Mouse (Mus musculus) kidney, embryonic 16.5 days (tissue): Measurements from ENCODE around the gene Tgm2. TPM values are rescaled to one million over a fixed set of nuclear protein-coding genes. Genes with fewer than 3 reads are reported as not detected.
A peak's percentile ranks its signal among the peaks of the same experiment; 100 is the strongest.

Experiments
- ATAC-seq: fragments of 200-750 bp; cut with Nextera tagmentation; 2 replicates; pipeline ENCODE4 v1.8.0; 2017; ENCODE audit warnings: moderate TSS enrichment; ENCODE audit not compliant: low FRiP score, low TSS enrichment
- H3K27ac ChIP-seq: fragments of 300-500 bp; sonication (generic); 2 replicates; pipeline ENCODE4 v1.5.1; 2014; ENCODE audit warnings: low read length
- H3K27me3 ChIP-seq: fragments of 300-500 bp; sonication (generic); 2 replicates; pipeline ENCODE4 v1.6.1; 2014; ENCODE audit warnings: low read length, control low read depth, mixed read lengths; ENCODE audit not compliant: insufficient read depth
- H3K36me3 ChIP-seq: fragments of 300-500 bp; sonication (generic); 2 replicates; pipeline ENCODE4 v1.6.1; 2014; ENCODE audit warnings: low read length, control low read depth, mixed read lengths; ENCODE audit not compliant: insufficient read depth
- H3K4me1 ChIP-seq: fragments of 300-500 bp; sonication (generic); 2 replicates; pipeline ENCODE4 v1.6.1; 2014; ENCODE audit warnings: low read length, control low read depth, mixed read lengths; ENCODE audit not compliant: insufficient read depth
- H3K4me2 ChIP-seq: fragments of 300-500 bp; sonication (generic); replicated peaks from 2 replicates; pipeline ENCODE4 v1.6.1; 2014; ENCODE audit warnings: low read depth, low read length
- H3K4me3 ChIP-seq: fragments of 300-500 bp; sonication (generic); 2 replicates; pipeline ENCODE4 v1.5.1; 2014; ENCODE audit warnings: mild to moderate bottlenecking, low read length
- H3K9ac ChIP-seq: fragments of 300-500 bp; sonication (generic); replicated peaks from 2 replicates; pipeline ENCODE4 v1.6.1; 2014; ENCODE audit warnings: low read length
- H3K9me3 ChIP-seq: fragments of 300-500 bp; sonication (generic); 2 replicates; pipeline ENCODE4 v1.6.1; 2016; ENCODE audit warnings: low read length, control low read depth
- WGBS: fragments of 180-500 bp; shearing (Covaris S2); extraction: QIAGEN DNeasy Blood & Tissue Kit; methylation state at CpG from one replicate; pipeline ENCODE4 v1.1.7; 2014; 5-methylcytosine and 5-hydroxymethylcytosine counted together
- polyA plus RNA-seq: library from polyadenylated mRNA; unstranded; fragments of >200 nt; fragmentation: Nextera tagmentation; extraction: Ambion mirVana; gene quantifications from 2 replicates; pipeline ENCODE4 v1.2.1, GENCODE M21; 2015

Tgm2 gene
- polyA plus RNA-seq, 1 experiment from 2014 or later = 48.3 TPM

- no peak for ATAC-seq
- Histone ChIP-seq H3K9me3 (no peaks in the 10 kb centered on the region), H3K9ac (no peak overlapping the region), H3K4me2 (no peak overlapping the region), H3K36me3 (no peaks in the 10 kb centered on the region), H3K27ac (peak overlapping the region; percentile 18; the same call in 1 of the 2 replicates), H3K4me1 (peaks cover 35% of the 10 kb centered on the region), H3K27me3 (no peaks in the 10 kb centered on the region), H3K4me3 (no peak overlapping the region)
- whole genome bisulfite sequencing = 74% methylated on average over 6 of the region's 6 CpGs
Measured at GRCm38 (mm10) chr2:158169351-158169750, 23.1 kb upstream of the Tgm2 start.

GRCm38 (mm10) chr2:158168741-158169211, 22.5 kb upstream of the Tgm2 start:
- Histone ChIP-seq H3K9ac (no peak overlapping the region), H3K4me3 (no peak overlapping the region), H3K9me3 (no peaks in the 10 kb centered on the region), H3K4me1 (peaks cover 34% of the 10 kb centered on the region), H3K27ac (no peak overlapping the region), H3K27me3 (no peaks in the 10 kb centered on the region), H3K4me2 (no peak overlapping the region), H3K36me3 (no peaks in the 10 kb centered on the region)
- 51% methylated on average over 8 of the region's 8 CpGs for WGBS
- peak; percentile 29; the same call in 1 of the 2 replicates for ATAC-seq

DNA sequence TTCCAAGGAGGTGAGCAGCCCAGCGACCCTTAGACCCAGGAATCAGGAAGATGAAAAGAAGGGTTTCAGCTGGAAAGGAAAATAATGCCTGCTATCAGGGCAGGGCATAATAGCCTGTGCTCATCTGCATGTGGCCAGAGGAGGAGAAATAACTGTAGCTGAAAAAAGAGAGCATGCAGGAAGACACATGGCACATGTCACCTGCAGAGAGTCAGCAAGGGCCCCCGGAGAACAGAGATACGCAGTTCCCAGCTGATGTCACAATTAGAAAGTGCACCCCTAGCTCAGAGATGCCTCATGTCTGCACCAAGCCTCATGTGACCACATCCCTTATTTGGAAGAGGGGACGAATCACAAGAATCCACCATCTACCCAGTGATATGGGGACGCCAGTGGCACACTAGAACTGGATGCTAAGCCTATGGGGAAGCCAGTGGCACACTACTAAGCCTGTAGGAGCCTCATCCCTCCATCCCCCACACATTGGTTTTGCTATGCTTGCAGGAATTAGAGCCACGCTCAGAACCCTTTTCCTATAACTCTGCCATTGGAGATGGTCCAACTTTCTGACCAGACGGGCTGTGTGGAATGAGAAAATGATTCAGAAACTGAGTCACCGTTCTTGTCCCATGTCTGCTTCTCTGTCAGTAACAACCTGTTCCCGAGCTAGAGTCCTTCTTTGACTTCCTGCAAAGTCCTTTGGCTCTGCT, 21.4 kb upstream of the Tgm2 start:
- peaks cover 41% of the 10 kb centered on the region for H3K4me1 ChIP-seq
- H3K36me3 ChIP-seq = no peaks in the 10 kb centered on the region
- ATAC-seq = no peak
- H3K27me3 ChIP-seq = no peaks in the 10 kb centered on the region
- 61% methylated on average over 9 of the region's 9 CpGs for WGBS
- H3K4me3 ChIP-seq = no peak overlapping the region
- H3K4me2 ChIP-seq = no peak overlapping the region
- H3K9ac ChIP-seq = no peak overlapping the region
- no peak overlapping the region for H3K27ac ChIP-seq
- no peaks in the 10 kb centered on the region for H3K9me3 ChIP-seq

- peak; percentile 26; the same call in 1 of the 2 replicates for ATAC-seq
Measured at GRCm38 (mm10) chr2:158166628-158167027, 20.4 kb upstream of the Tgm2 start.

GRCm38 (mm10) chr2:158165776-158166175, 19.5 kb upstream of the Tgm2 start:
- H3K27ac ChIP-seq = peak overlapping the region; percentile 72
- ATAC-seq = peak; percentile 18; the same call in 1 of the 2 replicates
- H3K9me3 ChIP-seq = no peaks in the 10 kb centered on the region
- WGBS = 59% methylated on average over 4 of the region's 4 CpGs
- no peaks in the 10 kb centered on the region for H3K36me3 ChIP-seq
- no peak overlapping the region for H3K4me2 ChIP-seq
- no peaks in the 10 kb centered on the region for H3K27me3 ChIP-seq
- H3K9ac ChIP-seq = no peak overlapping the region
- peaks cover 41% of the 10 kb centered on the region for H3K4me1 ChIP-seq
- no peak overlapping the region for H3K4me3 ChIP-seq

More at GRCm38 (mm10) chr2:158166628-158167027, 20.4 kb upstream of the Tgm2 start:
- H3K4me3 ChIP-seq = no peak overlapping the region
- peaks cover 41% of the 10 kb centered on the region for H3K4me1 ChIP-seq
- no peak overlapping the region for H3K9ac ChIP-seq
- H3K36me3 ChIP-seq = no peaks in the 10 kb centered on the region
- no peaks in the 10 kb centered on the region for H3K9me3 ChIP-seq
- peak overlapping the region; percentile 77 for H3K27ac ChIP-seq
- H3K27me3 ChIP-seq = no peaks in the 10 kb centered on the region
- H3K4me2 ChIP-seq = no peak overlapping the region
- WGBS = 54% methylated on average over 7 of the region's 7 CpGs

GRCm38 (mm10) chr2:158163034-158163433, 16.8 kb upstream of the Tgm2 start:
- peaks cover 39% of the 10 kb centered on the region for H3K4me1 ChIP-seq
- H3K27me3 ChIP-seq = no peaks in the 10 kb centered on the region
- no peak overlapping the region for H3K4me2 ChIP-seq
- H3K27ac ChIP-seq = no peak overlapping the region
- no peaks in the 10 kb centered on the region for H3K36me3 ChIP-seq
- no peaks in the 10 kb centered on the region for H3K9me3 ChIP-seq
- ATAC-seq = no peak
- 29% methylated on average over 6 of the region's 6 CpGs for WGBS
- H3K4me3 ChIP-seq = no peak overlapping the region
- H3K9ac ChIP-seq = no peak overlapping the region

DNA sequence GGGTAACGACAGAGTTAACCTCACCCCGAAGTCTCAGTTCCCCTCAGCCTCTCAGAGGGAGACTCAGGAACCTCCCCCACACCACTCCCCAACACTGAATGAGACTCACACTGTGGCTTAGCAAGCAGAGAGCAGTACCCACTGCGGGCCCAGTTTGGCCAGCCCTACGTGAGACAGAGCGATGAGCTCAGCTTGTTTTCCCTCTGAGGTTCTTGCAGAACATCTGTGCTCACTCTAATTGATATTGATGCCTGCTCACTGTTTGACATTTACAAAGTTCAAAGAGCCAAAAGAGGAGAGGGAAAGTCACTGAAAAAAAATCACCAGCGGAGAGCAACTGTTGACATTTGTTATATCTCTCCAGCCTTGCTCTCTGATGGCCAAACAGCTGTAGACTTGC, 15.5 kb upstream of the Tgm2 start:
- Histone ChIP-seq H3K27ac (no peak overlapping the region), H3K36me3 (no peaks in the 10 kb centered on the region), H3K9me3 (no peaks in the 10 kb centered on the region), H3K9ac (no peak overlapping the region), H3K27me3 (no peaks in the 10 kb centered on the region), H3K4me3 (no peak overlapping the region), H3K4me2 (no peak overlapping the region), H3K4me1 (peaks cover 26% of the 10 kb centered on the region)
- ATAC-seq = no peak
- WGBS = 59% methylated on average over 6 of the region's 6 CpGs

- H3K9ac ChIP-seq = peak overlapping the region; percentile 50
- peak; percentile 37; the same call in 1 of the 2 replicates for ATAC-seq
- no peaks in the 10 kb centered on the region for H3K9me3 ChIP-seq
- no peak overlapping the region; the same call in 1 of the 2 replicates for H3K4me2 ChIP-seq
- peaks cover 16% of the 10 kb centered on the region; the same call in 1 of the 2 replicates for H3K4me1 ChIP-seq
- 56% methylated on average over 7 of the region's 7 CpGs for WGBS
- H3K27ac ChIP-seq = peak overlapping the region; percentile 19; the same call in 1 of the 2 replicates
- no peaks in the 10 kb centered on the region for H3K36me3 ChIP-seq
- no peak overlapping the region for H3K4me3 ChIP-seq
- no peaks in the 10 kb centered on the region for H3K27me3 ChIP-seq
Measured at GRCm38 (mm10) chr2:158159376-158160235, 13.4 kb upstream of the Tgm2 start.

GRCm38 (mm10) chr2:158157654-158158053, 11.4 kb upstream of the Tgm2 start:
- Histone ChIP-seq H3K27me3 (no peaks in the 10 kb centered on the region), H3K27ac (no peak overlapping the region), H3K4me3 (no peak overlapping the region), H3K36me3 (no peaks in the 10 kb centered on the region), H3K9me3 (no peaks in the 10 kb centered on the region), H3K9ac (no peak overlapping the region), H3K4me1 (peaks cover 26% of the 10 kb centered on the region), H3K4me2 (no peak overlapping the region)
- no peak for ATAC-seq
- WGBS = 72% methylated on average over 8 of the region's 8 CpGs
